Mouse (Mus musculus) gastrocnemius, adult 2 months (tissue): ENCODE results near the gene Alg1. TPM values are rescaled to one million over a fixed set of nuclear protein-coding genes. Genes with fewer than 3 reads are reported as not detected.
A peak's percentile ranks its signal among the peaks of the same experiment; 100 is the strongest.

Experiments used
- DNase-seq: peaks from one replicate; pipeline ENCODE4 v3.0.0; 2022
- H3K27ac ChIP-seq: fragments of 200-600 bp; 2 replicates; pipeline ENCODE4 v1.8.1; 2022; ENCODE audit warnings: mild to moderate bottlenecking
- H3K4me3 ChIP-seq: fragments of 200-600 bp; 2 replicates; pipeline ENCODE4 v1.8.1; 2022; ENCODE audit warnings: mild to moderate bottlenecking, moderate library complexity
- CTCF ChIP-seq: fragments of 200-600 bp; IDR thresholded peaks from 2 replicates; pipeline ENCODE4 v1.8.1; 2022; ENCODE audit warnings: antibody characterized with exemption, mild to moderate bottlenecking, moderate library complexity
- intact Hi-C: fragments of 180-260 bp; cut with DNase I; formaldehyde crosslinking; loops from one replicate; pipeline ENCODE4 v1.15.1; 2025
- long read RNA-seq, 2 experiments: library from polyadenylated mRNA; stranded (forward); transcript quantifications; one replicate each; pipeline ENCODE4 v2.0.0; 2021
- total RNA-seq, 2 experiments: library from RNA; stranded (reverse); gene quantifications; 2 replicates each; pipeline ENCODE4 v1.2.3; 2021

Alg1 gene
- total RNA-seq: 10 to 100 TPM; 10.0 to 10.4 TPM
- long read RNA-seq, experiment 1, transcript Alg1-202 (13 exons, 1,755 nt): major isoform, 14 of 18 reads
- long read RNA-seq, experiment 1, partial matches to known transcripts: 0 of 18 reads
- long read RNA-seq, experiment 1, other reads (novel, unspliced or antisense): 4 of 18 reads
- long read RNA-seq, experiment 2, transcript Alg1-202 (13 exons, 1,755 nt): major isoform, 17 of 23 reads
- long read RNA-seq, experiment 2, partial matches to known transcripts: 2 of 23 reads
- long read RNA-seq, experiment 2, other reads (novel, unspliced or antisense): 4 of 23 reads

DNA sequence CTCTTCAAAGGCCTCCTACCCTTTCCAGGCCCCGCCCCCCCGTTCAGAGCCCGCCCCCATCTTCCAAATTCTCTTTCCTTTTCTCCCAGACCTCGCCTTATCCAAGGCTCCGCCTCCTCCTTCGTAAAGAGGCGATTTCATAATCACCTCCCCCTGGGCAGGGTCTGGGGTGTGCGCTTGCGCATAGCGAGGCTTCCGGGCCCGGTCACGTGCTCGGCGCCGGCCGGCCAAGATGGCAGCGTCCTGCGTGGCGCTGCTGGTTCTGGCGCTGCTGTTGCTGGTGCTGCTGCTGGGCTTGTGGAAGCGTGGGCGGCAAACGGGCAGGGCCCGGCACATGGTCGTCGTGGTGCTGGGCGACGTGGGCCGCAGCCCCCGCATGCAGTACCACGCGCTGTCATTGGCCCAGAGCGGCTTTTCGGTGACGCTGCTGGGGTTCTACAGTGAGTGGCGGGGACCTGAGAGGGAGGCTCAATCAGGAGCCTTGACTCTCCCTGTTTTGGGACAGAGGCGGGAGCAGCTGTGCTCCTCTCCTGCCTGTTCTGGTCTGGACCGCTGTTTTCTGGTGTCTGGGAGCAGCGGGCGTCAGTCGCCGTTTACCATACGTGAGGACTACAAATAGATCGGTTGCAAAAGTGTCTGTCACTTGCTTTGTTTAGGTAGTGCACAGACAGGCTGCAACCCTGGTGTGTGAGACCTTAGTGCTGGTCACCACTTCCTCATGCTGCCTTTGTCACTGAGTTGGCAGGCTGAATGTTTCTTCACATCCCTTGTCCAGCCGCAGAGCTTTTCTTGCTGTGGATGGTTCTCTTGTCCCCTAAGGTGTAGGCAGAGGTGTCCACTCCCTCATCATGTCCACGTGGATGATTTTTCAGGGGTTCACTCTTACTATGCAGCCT lies at the start of gene Alg1:
TSS of gene Alg1 (plus strand) at position 204 of the 896 bp plus-strand sequence.
- DNase-seq: peak; percentile 97
- TF ChIP-seq CTCF: no peak
- Histone ChIP-seq H3K27ac (peak within 1 kb of the TSS; percentile 96), H3K4me3 (peak within 1 kb of the TSS; percentile 89)
- intact Hi-C loops: loop anchor here (1.0 kb wide), 1 partner anchor 22 kb away; the partner anchor contains the start of gene Eef2kmt

DNA sequence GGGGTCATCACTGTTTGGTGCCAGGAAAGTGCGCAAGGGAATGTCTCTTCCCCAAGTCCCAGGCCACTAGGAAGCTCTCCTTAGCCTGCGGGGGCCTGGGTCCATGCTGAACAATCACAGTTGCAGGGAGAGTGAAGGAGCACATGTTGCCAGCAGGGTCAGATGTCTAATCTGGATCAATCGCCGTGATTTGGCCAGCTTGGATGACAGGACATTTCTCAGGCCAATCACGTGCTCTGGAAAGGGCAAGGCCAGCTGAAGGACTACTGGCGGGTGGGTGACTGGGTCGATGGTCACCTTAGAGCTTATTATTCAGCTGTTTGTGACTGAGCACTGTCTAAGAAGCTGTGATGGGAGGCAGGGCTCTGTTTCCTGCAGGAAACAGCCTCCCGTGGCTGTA lies 49.3 kb upstream of the Alg1 start:
- H3K4me3 ChIP-seq: no peak overlapping the region
- no peak for TF ChIP-seq CTCF
- H3K27ac ChIP-seq: peak overlapping the region; percentile 96
- DNase-seq: no peak
- intact Hi-C loops: loop anchor here (2.0 kb wide), 1 partner anchor 37 kb away; the partner anchor contains the start of gene Sec14l5

DNA sequence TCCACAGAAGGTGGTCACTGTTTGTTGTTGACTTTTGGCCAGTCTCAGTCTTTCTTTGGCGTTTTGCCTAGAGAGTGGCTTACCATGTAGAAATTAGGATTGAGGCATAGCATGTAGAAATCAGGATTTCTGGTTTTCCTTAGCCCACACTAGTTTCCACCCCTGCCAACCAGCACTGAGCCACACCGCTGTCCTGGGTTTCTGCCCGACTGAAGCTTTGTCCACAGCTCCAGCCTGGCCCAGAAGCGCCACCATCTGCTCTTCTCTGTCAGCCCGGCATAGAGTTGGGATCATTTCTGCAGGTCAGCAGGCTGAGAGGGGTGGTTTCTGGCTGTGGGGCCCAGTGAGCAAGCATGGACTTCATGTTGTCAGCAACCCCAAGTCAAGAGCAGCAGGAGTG lies 48.5 kb upstream of the Alg1 start:
- Histone ChIP-seq H3K27ac (peak overlapping the region; percentile 96), H3K4me3 (no peak overlapping the region)
- intact Hi-C loops: loop anchor here (2.0 kb wide), 1 partner anchor 38 kb away; the partner anchor contains the start of gene Sec14l5
- TF ChIP-seq CTCF: no peak
- DNase-seq: peak; percentile 74

DNA sequence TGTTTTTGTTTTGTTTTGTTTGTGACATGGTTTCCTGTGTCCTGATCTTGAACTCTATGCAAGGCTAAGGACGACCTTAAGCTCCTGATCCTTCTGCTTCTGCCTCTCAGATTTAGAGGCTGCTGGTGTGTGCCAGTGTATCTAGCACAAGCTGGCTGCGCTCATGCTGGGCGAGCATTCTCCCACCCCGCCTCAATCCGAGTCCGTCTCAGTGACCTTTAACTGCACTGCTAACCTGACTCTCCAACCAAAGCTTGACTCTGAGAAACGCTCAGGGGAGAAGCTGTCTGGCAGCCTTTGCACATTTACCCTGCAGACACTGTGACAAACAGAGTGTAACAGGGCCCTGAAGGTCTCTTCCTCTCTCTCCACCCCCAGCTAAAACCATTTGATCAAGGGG lies 47.7 kb upstream of the Alg1 start:
- intact Hi-C loops: loop anchor here (2.0 kb wide), 1 partner anchor 39 kb away; the partner anchor contains the start of gene Sec14l5
- Histone ChIP-seq H3K27ac (peak overlapping the region; percentile 96), H3K4me3 (peak overlapping the region; percentile 5; the same call in 1 of the 2 replicates)
- peak; percentile 81 for DNase-seq
- TF ChIP-seq CTCF: no peak

DNA sequence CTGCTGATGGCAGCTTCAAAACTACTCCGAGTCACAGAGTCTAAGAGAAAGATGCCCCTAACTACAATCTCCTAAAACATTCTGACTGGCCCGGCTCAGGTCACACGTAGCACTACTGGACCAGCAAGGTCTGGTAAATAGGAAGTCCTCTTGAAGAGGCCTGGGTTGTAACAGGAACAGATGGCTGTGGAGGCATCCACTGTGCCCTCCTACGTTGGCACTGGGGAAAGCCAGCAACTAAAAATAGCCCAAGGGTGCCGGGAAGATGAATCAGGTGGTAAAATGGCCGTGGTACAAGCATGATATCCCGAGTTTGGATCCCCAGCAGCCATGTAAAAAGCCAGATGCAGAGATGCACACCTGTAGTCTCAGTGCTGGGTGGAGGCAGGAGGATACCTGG lies 47.2 kb upstream of the Alg1 start:
- peak overlapping the region; percentile 96 for H3K27ac ChIP-seq
- peak; percentile 77 for DNase-seq
- peak overlapping the region; percentile 5; the same call in 1 of the 2 replicates for H3K4me3 ChIP-seq
- no peak for TF ChIP-seq CTCF
- intact Hi-C loops: no loop called here

DNA sequence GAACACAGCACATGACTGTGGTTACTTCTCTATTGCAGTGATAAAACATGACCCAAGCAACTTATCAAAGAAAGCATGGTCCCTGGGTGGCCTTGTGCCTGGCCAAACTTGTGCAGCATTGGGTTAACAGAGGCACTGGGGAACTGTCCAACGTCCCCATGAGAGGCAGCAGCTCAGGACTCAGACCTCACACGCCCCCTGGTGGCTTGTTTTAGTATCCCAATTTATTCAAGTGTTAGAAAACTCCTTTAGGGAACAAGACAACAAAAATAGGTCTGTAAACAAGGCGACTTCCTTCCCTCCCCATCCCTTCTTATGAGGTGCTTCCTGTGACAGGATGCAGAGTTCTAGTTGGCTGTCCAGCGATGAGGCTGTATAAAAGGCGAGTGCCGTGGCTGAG lies 38.3 kb upstream of the Alg1 start:
- TF ChIP-seq CTCF: peak; percentile 81
- peak; percentile 73 for DNase-seq
- intact Hi-C loops: loop anchor here (5.0 kb wide), 1 partner anchor 218 kb away; no protein-coding TSS in a partner anchor
- Histone ChIP-seq H3K4me3 (no peak overlapping the region), H3K27ac (no peak overlapping the region)

DNA sequence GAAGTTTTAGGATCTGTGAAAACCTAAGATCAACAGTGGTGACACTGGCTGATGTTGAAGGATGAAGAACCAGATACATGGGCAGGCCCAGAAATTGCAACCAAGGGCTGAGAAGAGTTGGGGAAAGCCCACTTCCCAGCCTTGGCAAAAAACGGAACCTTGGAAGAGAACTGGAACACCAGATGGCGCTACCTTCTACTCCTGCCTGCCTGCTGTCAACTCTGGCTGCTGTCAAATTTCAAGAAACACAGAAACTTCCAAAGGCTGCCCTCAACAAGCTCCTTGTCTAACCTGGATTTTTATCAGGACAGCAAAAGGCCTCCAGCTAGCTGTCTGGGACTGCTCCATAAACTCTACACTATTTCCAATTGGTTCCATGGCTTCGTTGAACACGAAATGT lies 30.7 kb upstream of the Alg1 start:
- H3K4me3 ChIP-seq: peak overlapping the region; percentile 94
- H3K27ac ChIP-seq: peak overlapping the region; percentile 83
- peak; percentile 49 for DNase-seq
- intact Hi-C loops: loop anchor here (2.0 kb wide), 1 partner anchor 40 kb away; no protein-coding TSS in a partner anchor
- peak; percentile 77 for TF ChIP-seq CTCF

DNA sequence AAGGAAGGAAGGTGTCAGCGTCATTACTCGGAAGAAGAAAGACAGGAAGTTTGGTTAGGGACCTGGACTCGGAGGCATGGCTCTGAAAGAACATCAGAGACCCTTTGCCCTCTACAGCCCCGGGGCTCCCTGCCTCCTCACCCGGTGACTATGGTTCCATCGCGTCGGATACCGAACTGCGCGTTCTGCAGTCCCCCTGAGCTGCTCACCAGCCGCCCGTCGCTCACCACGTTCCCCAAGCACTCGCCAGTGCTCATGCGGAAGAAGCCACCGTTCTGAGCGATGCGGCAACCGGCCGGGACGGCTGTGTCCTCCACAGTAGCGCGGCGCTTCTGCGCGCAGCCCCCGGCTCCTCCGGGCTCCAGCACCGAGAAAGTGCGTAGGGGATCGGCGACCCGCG lies 30.2 kb upstream of the Alg1 start:
- TF ChIP-seq CTCF: no peak
- Histone ChIP-seq H3K27ac (peak overlapping the region; percentile 83), H3K4me3 (peak overlapping the region; percentile 94)
- intact Hi-C loops: loop anchor here (2.0 kb wide), 1 partner anchor 40 kb away; no protein-coding TSS in a partner anchor
- no peak for DNase-seq

DNA sequence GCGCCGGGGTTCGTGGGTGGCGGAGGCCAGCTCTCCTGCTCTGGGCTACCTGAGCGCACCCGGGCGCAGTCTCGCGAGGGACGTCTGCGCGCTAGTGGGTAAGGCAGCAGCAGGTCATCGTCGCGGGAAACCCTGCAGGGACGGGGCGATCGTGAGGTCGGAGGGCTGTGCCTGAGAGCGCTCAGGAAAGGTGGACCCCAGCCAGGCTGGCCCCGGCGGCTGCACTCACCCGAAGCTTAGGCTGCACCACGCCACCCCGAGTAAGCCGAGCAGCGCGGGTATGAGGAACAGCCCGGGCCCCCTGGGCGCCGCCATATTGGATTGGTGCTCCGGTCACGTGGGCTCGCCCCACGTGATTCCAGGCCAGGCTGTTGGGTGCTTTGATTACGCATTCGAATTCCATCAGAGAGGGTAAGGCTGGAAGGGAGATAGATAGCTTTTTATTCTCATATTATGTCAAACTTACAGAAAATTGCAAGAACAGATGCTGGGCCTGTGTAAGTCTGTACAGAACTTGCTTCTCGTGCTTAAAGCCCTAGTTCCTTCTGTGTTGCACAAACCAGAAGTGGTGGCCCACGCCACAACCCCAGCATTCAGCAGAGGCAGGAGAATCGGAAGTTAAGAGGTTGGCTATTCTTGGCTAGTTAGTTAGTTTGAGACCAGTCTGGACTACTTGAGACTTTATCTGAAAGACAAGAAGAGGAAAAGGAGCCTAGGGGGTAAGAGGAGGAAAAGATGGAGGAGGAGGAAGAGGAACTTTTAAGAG lies 29.6 kb upstream of the Alg1 start, which contains the start of gene Nagpa:
TSS of gene Nagpa (minus strand) at position 345 of the 766 bp plus-strand sequence.
- peak within 1 kb of the TSS; percentile 83 for H3K27ac ChIP-seq
- intact Hi-C loops: loop anchor here (2.0 kb wide), 1 partner anchor 39 kb away; no protein-coding TSS in a partner anchor
- H3K4me3 ChIP-seq: peak within 1 kb of the TSS; percentile 94
- peak; percentile 89 for DNase-seq
- TF ChIP-seq CTCF: no peak

DNA sequence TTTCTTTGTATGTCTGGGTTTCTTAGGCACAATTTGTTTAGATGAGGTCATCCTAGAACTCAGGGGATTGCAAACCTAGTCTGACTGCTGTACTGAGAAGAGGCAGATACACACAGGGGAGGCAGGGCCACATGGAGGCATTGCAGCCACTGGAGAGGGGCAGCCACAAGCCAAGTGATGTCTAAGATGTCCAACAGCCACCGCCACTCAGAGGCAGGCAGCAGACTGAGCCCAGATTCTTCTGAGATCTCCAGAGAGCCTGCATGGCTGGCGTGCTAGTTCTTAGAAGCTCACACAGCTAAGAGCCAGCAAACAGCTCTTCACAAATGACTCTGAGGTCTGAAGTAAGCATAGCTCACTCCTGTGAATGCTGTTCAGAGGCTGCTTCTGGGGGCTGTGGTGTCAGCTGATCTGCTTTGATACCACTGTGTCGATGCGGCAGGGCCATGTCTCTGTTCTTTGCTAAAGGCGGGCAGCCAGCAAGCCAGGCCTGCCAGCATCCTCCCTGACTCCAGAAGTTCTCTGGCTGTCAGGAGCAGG lies 27.9 kb upstream of the Alg1 start:
- no peak for TF ChIP-seq CTCF
- Histone ChIP-seq H3K4me3 (no peak overlapping the region), H3K27ac (no peak overlapping the region)
- intact Hi-C loops: no loop called here
- DNase-seq: no peak

DNA sequence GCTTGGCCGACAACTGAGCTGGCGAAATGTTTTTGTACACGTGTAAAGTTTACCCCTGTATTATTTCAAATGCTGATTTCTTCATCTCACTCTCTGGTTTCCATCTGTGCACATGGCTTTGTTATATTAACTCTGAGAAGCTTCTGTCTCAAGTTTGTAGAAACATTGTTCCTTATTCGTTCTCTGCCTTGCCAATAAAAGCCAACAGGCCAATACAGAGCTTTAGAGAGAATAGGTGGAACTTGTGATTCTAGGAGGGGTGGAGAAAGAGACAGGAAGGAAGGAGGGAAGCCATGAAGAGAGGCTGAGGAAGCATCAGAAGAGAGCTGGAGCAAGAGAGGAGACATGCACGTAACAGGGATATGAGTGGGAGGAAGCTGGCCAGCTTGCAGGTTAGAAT lies 27.4 kb upstream of the Alg1 start:
- intact Hi-C loops: no loop called here

More for the DNA sequence above, 27.4 kb upstream of the Alg1 start:
- DNase-seq: no peak
- no peak for TF ChIP-seq CTCF
- no peak overlapping the region for H3K4me3 ChIP-seq
- H3K27ac ChIP-seq: no peak overlapping the region
